Mouse (Mus musculus) hindbrain, embryonic 11.5 days (tissue): ENCODE data around the gene Osbpl8. TPM values are rescaled to one million over a fixed set of nuclear protein-coding genes. Genes with fewer than 3 reads are reported as not detected.

Source experiments
- ATAC-seq: fragments of 200-750 bp; cut with Nextera tagmentation; 2 replicates; pipeline ENCODE4 v1.8.0; 2017; ENCODE audit warnings: mild to moderate bottlenecking, moderate TSS enrichment, moderate library complexity; ENCODE audit not compliant: low FRiP score
- DNase-seq: peaks from one replicate; pipeline ENCODE4 v3.0.0-alpha.2; 2015; ENCODE audit warnings: low spot score
- H3K27ac ChIP-seq: fragments of 300-500 bp; sonication (generic); 2 replicates; pipeline ENCODE4 v1.5.1; 2014; ENCODE audit warnings: mild to moderate bottlenecking, low read depth, low read length
- H3K27me3 ChIP-seq: fragments of 300-500 bp; sonication (generic); 2 replicates; pipeline ENCODE4 v1.6.1; 2014; ENCODE audit warnings: mild to moderate bottlenecking, low read length, moderate library complexity, mixed read lengths; ENCODE audit not compliant: control insufficient read depth, insufficient read depth
- H3K36me3 ChIP-seq: fragments of 300-500 bp; sonication (generic); 2 replicates; pipeline ENCODE4 v1.6.1; 2014; ENCODE audit warnings: mild to moderate bottlenecking, low read length, moderate library complexity, mixed read lengths; ENCODE audit not compliant: control insufficient read depth, insufficient read depth
- H3K4me1 ChIP-seq: fragments of 300-500 bp; sonication (generic); replicated peaks from 2 replicates; pipeline ENCODE4 v1.6.1; 2014; ENCODE audit warnings: low read length, mixed read lengths; ENCODE audit not compliant: control insufficient read depth, insufficient read depth
- H3K4me2 ChIP-seq: fragments of 300-500 bp; sonication (generic); replicated peaks from 2 replicates; pipeline ENCODE4 v1.6.1; 2014; ENCODE audit warnings: mild to moderate bottlenecking, low read depth, low read length
- H3K4me3 ChIP-seq: fragments of 300-500 bp; sonication (generic); 2 replicates; pipeline ENCODE4 v1.5.1; 2014; ENCODE audit warnings: low read depth, low read length
- H3K9ac ChIP-seq: fragments of 300-500 bp; sonication (generic); 2 replicates; pipeline ENCODE4 v1.6.1; 2014; ENCODE audit warnings: low read depth, low read length
- H3K9me3 ChIP-seq: fragments of 300-500 bp; sonication (generic); 2 replicates; pipeline ENCODE4 v1.6.1; 2016; ENCODE audit warnings: low read length; ENCODE audit not compliant: control insufficient read depth
- WGBS: fragments of 180-500 bp; shearing (Covaris S2); extraction: QIAGEN DNeasy Blood & Tissue Kit; methylation state at CpG from one replicate; pipeline ENCODE4 v1.1.7; 2014; 5-methylcytosine and 5-hydroxymethylcytosine counted together
- polyA plus RNA-seq: library from polyadenylated mRNA; unstranded; fragments of >200 nt; fragmentation: Nextera tagmentation; extraction: Ambion mirVana; gene quantifications from 2 replicates; pipeline ENCODE4 v1.2.1, GENCODE M21; 2014

Gene Osbpl8
- polyA plus RNA-seq, 1 experiment from 2014 or later, result 15.4 TPM

- no peak for ATAC-seq
- 86% methylated on average over 5 of the region's 5 CpGs for WGBS
- no peak for DNase-seq
- Histone ChIP-seq H3K27me3 (no peaks in the 10 kb centered on the region), H3K9ac (no peak overlapping the region), H3K4me3 (no peak overlapping the region), H3K9me3 (no peaks in the 10 kb centered on the region), H3K4me2 (no peak overlapping the region), H3K4me1 (no peaks in the 10 kb centered on the region), H3K36me3 (no peaks in the 10 kb centered on the region), H3K27ac (no peak overlapping the region)
Measured at GRCm38 (mm10) chr10:111159789-111160522, 4.6 kb upstream of the Osbpl8 start.

GRCm38 (mm10) chr10:111160540-111160939, 4.0 kb upstream of the Osbpl8 start:
- Histone ChIP-seq H3K36me3 (no peaks in the 10 kb centered on the region), H3K4me1 (no peaks in the 10 kb centered on the region), H3K27me3 (no peaks in the 10 kb centered on the region), H3K9ac (no peak overlapping the region), H3K4me3 (no peak overlapping the region), H3K9me3 (no peaks in the 10 kb centered on the region), H3K27ac (no peak overlapping the region), H3K4me2 (no peak overlapping the region)
- no peak for DNase-seq
- no peak for ATAC-seq
- WGBS, result 86% methylated on average over 3 of the region's 3 CpGs

- no peak overlapping the region for H3K9ac ChIP-seq
- H3K27me3 ChIP-seq, result no peaks in the 10 kb centered on the region
- no peak overlapping the region for H3K4me3 ChIP-seq
- H3K36me3 ChIP-seq, result no peaks in the 10 kb centered on the region
- ATAC-seq (no peak), DNase-seq (no peak)
- no peaks in the 10 kb centered on the region for H3K4me1 ChIP-seq
- H3K9me3 ChIP-seq, result no peaks in the 10 kb centered on the region
- no peak overlapping the region for H3K4me2 ChIP-seq
- no peak overlapping the region for H3K27ac ChIP-seq
- 92% methylated on average over 6 of the region's 6 CpGs for WGBS
Measured at GRCm38 (mm10) chr10:111161373-111161772, 3.2 kb upstream of the Osbpl8 start.

- WGBS, result 81% methylated on average over 3 of the region's 3 CpGs
- ATAC-seq, result no peak
- no peaks in the 10 kb centered on the region for H3K36me3 ChIP-seq
Measured at GRCm38 (mm10) chr10:111163025-111163424, 1.5 kb upstream of the Osbpl8 start.

GRCm38 (mm10) chr10:111163601-111164240, 831 bp upstream of the Osbpl8 start:
- WGBS, result 40% methylated on average over 9 of the region's 9 CpGs
- Histone ChIP-seq H3K9me3 (no peaks in the 10 kb centered on the region), H3K4me1 (no peaks in the 10 kb centered on the region), H3K4me3 (peak overlapping the region; percentile 95; the same call in 1 of the 2 replicates), H3K27ac (no peak overlapping the region), H3K36me3 (no peaks in the 10 kb centered on the region), H3K27me3 (no peaks in the 10 kb centered on the region), H3K4me2 (peak overlapping the region; percentile 59), H3K9ac (peak overlapping the region; percentile 60; the same call in 1 of the 2 replicates)
- DNase-seq (no peak), ATAC-seq (no peak)

More at GRCm38 (mm10) chr10:111163025-111163424, 1.5 kb upstream of the Osbpl8 start:
- no peak overlapping the region for H3K4me2 ChIP-seq
- no peak overlapping the region for H3K4me3 ChIP-seq
- H3K27ac ChIP-seq, result no peak overlapping the region
- H3K9ac ChIP-seq, result no peak overlapping the region
- no peaks in the 10 kb centered on the region for H3K27me3 ChIP-seq
- DNase-seq, result no peak
- H3K9me3 ChIP-seq, result no peaks in the 10 kb centered on the region
- no peaks in the 10 kb centered on the region for H3K4me1 ChIP-seq

- Histone ChIP-seq H3K4me1 (no peaks in the 10 kb centered on the region), H3K36me3 (no peaks in the 10 kb centered on the region), H3K9ac (peak overlapping the region; percentile 93), H3K4me2 (peak overlapping the region; percentile 74), H3K9me3 (no peaks in the 10 kb centered on the region), H3K27ac (peak overlapping the region; percentile 86), H3K27me3 (no peaks in the 10 kb centered on the region), H3K4me3 (peak overlapping the region; percentile 95)
- peak; percentile 70 for DNase-seq
- under 1% methylated on average over 50 of the region's 52 CpGs for WGBS
- peak; percentile 41 for ATAC-seq
Measured at GRCm38 (mm10) chr10:111165219-111165981, 848 bp downstream of the Osbpl8 start.

- H3K9me3 ChIP-seq, result no peaks in the 10 kb centered on the region
- peak overlapping the region; percentile 95 for H3K4me3 ChIP-seq
- WGBS, result 57% methylated on average over 4 of the region's 4 CpGs
- H3K4me2 ChIP-seq, result peak overlapping the region; percentile 74
- DNase-seq (no peak), ATAC-seq (no peak)
- no peaks in the 10 kb centered on the region for H3K36me3 ChIP-seq
- H3K9ac ChIP-seq, result no peak overlapping the region; the same call in 1 of the 2 replicates
- H3K4me1 ChIP-seq, result no peaks in the 10 kb centered on the region
- H3K27me3 ChIP-seq, result no peaks in the 10 kb centered on the region
- H3K27ac ChIP-seq, result no peak overlapping the region
Measured at GRCm38 (mm10) chr10:111166057-111166841, 1.7 kb downstream of the Osbpl8 start.

GRCm38 (mm10) chr10:111167444-111167843, 2.9 kb downstream of the Osbpl8 start:
- ATAC-seq (no peak), DNase-seq (no peak)
- 87% methylated on average over 4 of the region's 4 CpGs for WGBS
- Histone ChIP-seq H3K9me3 (no peaks in the 10 kb centered on the region), H3K4me2 (no peak overlapping the region), H3K4me1 (no peaks in the 10 kb centered on the region), H3K36me3 (no peaks in the 10 kb centered on the region), H3K27ac (no peak overlapping the region), H3K27me3 (no peaks in the 10 kb centered on the region), H3K9ac (no peak overlapping the region), H3K4me3 (no peak overlapping the region)
